Mouse (Mus musculus) heart, adult 18-20 months (tissue): ENCODE results near the gene H2afy. TPM values are rescaled to one million over a fixed set of nuclear protein-coding genes. Genes with fewer than 3 reads are reported as not detected.
A peak's percentile ranks its signal among the peaks of the same experiment; 100 is the strongest.

Source experiments
- DNase-seq, 2 experiments: peaks; one replicate each; pipeline ENCODE4 v3.0.0; 2021 to 2022; ENCODE audit warnings: mixed read lengths in 1 of 2
- total RNA-seq, 2 experiments: library from RNA; stranded (reverse); gene quantifications; 2 replicates each; pipeline ENCODE4 v1.2.3; 2021

The H2afy gene
- total RNA-seq, 2 experiments from 2014 or later: 47.2 to 58.4 TPM

GRCm38 (mm10) chr13:56151404-56152226 lies 15.5 kb upstream of the H2afy start:
- DNase-seq: peak; percentile 56 to 78

GRCm38 (mm10) chr13:56145523-56145922 lies 9.4 kb upstream of the H2afy start:
- peak in 1 of 2 experiments; percentile 34 for DNase-seq

DNA sequence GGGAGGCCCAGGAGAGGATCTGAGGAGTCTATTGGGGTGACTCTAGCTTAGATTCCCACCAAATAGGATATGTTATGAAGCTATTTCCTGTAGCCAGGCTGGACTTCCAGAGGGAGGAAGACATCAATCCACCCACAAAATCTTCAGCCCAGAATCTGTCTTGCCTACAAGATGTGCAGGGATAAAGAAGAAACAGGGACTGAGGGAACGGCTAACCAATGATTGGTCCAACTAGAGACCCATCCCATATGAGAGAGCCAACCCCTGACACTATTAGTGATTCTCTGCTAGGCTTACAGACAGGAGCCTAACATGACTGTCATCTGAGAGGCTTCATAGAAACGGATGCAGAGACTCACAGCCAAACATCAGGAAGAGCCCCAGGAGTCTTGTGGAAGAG lies 7.9 kb upstream of the H2afy start:
- DNase-seq: no peak

DNA sequence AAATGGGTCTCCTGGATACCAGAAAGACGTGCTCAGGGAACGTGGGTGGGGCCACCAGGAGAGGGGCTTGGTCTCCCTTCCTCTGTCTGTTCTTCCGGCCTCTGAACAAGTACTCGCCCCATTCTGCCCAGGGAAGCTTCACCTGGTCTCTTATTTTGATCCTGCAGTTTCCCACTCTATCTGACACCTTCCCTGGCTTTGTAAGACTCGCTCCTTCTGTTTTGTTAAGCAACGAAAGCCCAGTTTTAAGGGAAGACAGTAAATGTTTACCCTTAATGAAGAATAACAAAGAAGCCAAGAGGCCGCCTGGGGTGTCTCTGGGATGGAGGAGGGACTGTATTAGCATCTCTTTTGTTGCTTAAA lies 7.0 kb upstream of the H2afy start:
- DNase-seq: no peak

GRCm38 (mm10) chr13:56142382-56143150 lies 6.4 kb upstream of the H2afy start:
- DNase-seq: no peak

- no peak for DNase-seq
Measured at GRCm38 (mm10) chr13:56139167-56139751, 3.1 kb upstream of the H2afy start.

GRCm38 (mm10) chr13:56135231-56136052 lies 719 bp downstream of the H2afy start:
- DNase-seq: peak; percentile 93 to 94

DNA sequence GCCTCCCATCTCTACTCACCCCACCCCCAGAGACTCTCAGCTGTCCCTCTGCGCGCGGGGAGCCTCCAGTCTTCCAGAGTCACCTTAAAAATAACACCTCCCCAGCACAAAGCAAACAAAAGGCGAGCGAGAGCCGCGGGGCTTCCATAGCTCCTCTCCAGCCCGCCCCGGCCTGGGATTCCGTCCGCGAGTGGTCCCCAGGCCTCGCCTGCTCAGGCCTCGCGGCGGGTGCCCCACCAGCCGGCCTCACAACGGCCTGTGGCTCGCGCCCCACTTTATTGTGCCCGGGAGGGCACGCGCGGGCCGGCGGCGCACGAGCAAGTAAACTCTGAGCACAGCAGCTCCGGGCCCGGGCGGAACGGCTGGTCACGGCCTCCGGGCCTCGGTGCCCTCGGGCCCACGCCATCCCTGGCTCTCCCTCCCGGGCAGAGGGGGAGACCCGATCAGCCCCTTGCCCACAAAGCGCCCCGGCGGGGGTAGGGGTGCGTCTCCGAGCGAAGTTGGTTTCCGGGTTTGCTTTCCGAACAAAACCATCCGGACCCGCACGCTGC lies 1.5 kb downstream of the H2afy start:
- peak in 1 of 2 experiments; percentile 49 for DNase-seq

GRCm38 (mm10) chr13:56134031-56134430 lies 2.1 kb downstream of the H2afy start:
- DNase-seq: no peak

GRCm38 (mm10) chr13:56132941-56133340 lies 3.2 kb downstream of the H2afy start:
- no peak for DNase-seq

- DNase-seq: no peak
Measured at GRCm38 (mm10) chr13:56132326-56132936, 3.7 kb downstream of the H2afy start.

GRCm38 (mm10) chr13:56130544-56130943 lies 5.6 kb downstream of the H2afy start:
- DNase-seq: no peak

DNA sequence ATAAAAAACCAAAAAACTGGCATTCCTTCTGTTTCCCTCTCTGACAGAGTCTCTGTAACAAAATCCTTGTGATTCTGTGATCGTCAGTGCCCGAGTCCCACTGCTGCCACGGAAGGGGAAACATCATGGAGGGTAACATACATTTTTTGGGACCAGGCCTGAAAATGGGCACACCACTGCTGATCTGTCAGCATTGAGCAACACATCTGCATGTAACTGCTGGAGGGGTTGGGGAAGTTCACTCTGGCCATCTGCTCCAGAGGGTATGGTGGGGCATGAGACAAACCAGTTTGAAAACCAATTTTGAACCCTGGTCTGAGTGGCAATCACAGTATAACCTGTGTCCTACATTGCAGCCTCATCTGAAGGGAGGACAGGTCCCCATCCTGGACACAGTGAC lies 6.6 kb downstream of the H2afy start:
- DNase-seq: no peak

- DNase-seq: no peak
Measured at GRCm38 (mm10) chr13:56129014-56129413, 7.1 kb downstream of the H2afy start.

DNA sequence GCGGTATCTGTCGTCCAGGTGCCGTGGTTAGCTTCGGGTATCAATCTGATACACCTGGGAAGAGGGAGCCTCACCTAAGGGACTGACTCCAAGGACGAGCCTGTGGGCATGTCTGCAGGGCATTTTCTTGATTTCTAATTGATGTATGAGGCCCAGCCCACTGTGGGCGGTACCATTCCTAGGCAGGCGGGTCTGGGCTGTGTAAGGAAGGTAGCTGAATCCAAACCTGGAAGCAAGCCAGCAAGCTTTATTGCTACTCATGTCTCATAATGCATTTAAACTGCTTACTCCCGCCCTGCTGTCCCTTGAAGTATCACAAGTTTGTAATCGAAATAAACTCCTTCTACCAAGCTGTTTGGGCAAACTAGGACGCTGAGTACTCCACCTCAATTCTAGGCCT lies 10.5 kb downstream of the H2afy start:
- no peak for DNase-seq

DNA sequence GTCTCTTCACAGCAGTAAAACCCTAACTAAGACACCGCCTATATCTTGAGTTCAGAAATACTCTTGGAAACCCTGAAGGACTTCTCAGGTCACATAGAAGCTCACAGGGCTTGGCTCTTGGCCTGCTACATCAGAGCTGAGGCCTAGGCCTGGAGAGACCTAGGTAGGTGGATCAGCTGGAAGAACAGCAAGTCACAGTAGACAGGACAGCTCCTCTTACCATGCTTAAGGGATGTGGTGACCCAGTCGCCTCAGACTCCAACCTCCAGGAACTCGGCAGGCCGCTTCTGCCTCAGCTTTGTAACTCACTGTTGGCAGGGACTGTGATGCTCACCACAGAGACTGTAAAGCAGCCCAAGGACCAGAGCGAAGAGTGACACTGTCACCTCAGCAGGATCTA lies 13.1 kb downstream of the H2afy start:
- no peak for DNase-seq

- DNase-seq: peak in 1 of 2 experiments; percentile 39
Measured at GRCm38 (mm10) chr13:56117991-56118765, 18.0 kb downstream of the H2afy start.

- no peak for DNase-seq
Measured at GRCm38 (mm10) chr13:56115906-56116305, 20.3 kb downstream of the H2afy start.

- peak; percentile 70 to 76 for DNase-seq
Measured at GRCm38 (mm10) chr13:56115386-56115785, 20.8 kb downstream of the H2afy start.

DNA sequence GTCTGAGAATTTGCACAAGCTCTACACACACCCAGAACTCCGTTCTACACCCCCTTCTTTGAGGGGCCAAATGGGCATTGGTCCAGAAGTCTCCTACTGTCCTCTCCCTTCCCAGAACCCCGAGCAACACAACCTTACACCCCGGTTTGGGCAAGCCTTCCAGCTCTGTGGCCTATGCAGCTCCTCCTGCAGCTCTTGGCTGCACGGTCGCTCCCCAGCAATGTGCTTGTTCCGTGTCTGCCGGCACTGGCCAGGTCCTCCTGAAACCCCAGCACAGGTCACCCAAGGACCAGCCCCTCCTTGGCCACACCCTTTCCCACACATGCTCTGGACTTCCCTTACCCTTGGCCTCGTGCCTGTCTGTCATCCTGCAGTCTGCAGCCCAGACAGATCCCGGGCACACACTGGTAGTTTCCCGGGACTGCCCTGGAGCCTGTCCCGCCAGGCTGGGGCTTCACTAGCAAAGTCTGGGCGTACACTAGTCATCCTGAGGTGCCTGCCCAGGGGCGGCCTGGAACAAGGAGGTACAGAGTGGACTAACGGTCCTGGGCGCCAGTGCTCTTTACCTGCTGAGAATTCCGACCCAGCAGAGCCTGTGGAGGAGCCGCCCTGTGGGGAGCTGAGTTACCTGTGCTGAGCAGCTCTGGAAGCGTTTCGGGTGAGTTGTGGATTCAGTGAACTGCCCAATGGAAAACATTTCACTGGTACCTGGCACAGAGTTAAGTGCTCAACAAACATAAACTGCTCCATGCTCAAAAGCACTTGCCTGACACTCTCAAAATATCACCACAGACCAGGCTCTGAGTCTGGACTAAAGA lies 22.5 kb downstream of the H2afy start:
- DNase-seq: peak; percentile 69 to 85
